Mouse (Mus musculus) CH12.LX (cell line): Measurements from ENCODE around the gene Mrpl38. TPM values are rescaled to one million over a fixed set of nuclear protein-coding genes. Genes with fewer than 3 reads are reported as not detected.
A peak's percentile ranks its signal among the peaks of the same experiment; 100 is the strongest.

ENCODE experiments used
- DNase-seq: peaks from one replicate; pipeline ENCODE4 v3.0.0-alpha.2; 2013; ENCODE audit errors: extremely low read depth
- H3K27ac ChIP-seq: 2 replicates; pipeline ENCODE4 v1.5.1; 2012; ENCODE audit warnings: low read depth, mild to moderate bottlenecking, control low read depth, moderate library complexity; ENCODE audit not compliant: insufficient read depth
- H3K27me3 ChIP-seq: replicated peaks from 2 replicates; pipeline ENCODE3; 2012; ENCODE audit warnings: inconsistent platforms
- H3K36me3 ChIP-seq, 2 experiments: replicated peaks in 1 of 2; 2 replicates each; pipeline versions ENCODE3 to v1.6.1; 2012; ENCODE audit warnings: inconsistent platforms in 1 of 2, low read length in 1 of 2, mild to moderate bottlenecking in 1 of 2, mixed read lengths in 1 of 2, moderate library complexity in 1 of 2; ENCODE audit not compliant: control insufficient read depth in 1 of 2, insufficient read depth in 1 of 2
- H3K4me1 ChIP-seq, 2 experiments: 2 replicates each; pipeline ENCODE4 v1.6.1; 2012; ENCODE audit warnings: inconsistent platforms in 1 of 2, moderate library complexity in 1 of 2; ENCODE audit not compliant: insufficient read depth in 2 of 2, control insufficient read depth in 1 of 2
- H3K4me2 ChIP-seq: 2 replicates; pipeline ENCODE4 v1.6.1; 2012; ENCODE audit warnings: low read depth, mild to moderate bottlenecking, control low read depth; ENCODE audit not compliant: poor library complexity, insufficient read depth, severe bottlenecking
- H3K4me3 ChIP-seq, 3 experiments: fragments of 150-350 bp in 1 of 3; sonication (generic) in 1 of 3; replicated peaks in 1 of 3; 2 replicates each; pipeline versions ENCODE3 to v1.5.1; 2011 to 2012; ENCODE audit warnings: low read depth in 2 of 3, low read length in 2 of 3, mild to moderate bottlenecking in 2 of 3, moderate library complexity in 2 of 3, control low read depth in 1 of 3, improper control_type of control experiment in 1 of 3, inconsistent platforms in 1 of 3, mixed read lengths in 1 of 3; ENCODE audit not compliant: poor library complexity in 1 of 3
- H3K79me2 ChIP-seq: replicated peaks from 2 replicates; pipeline ENCODE4 v1.6.1; 2012; ENCODE audit warnings: mild to moderate bottlenecking, moderate library complexity; ENCODE audit not compliant: control insufficient read depth, poor library complexity, insufficient read depth, severe bottlenecking; ENCODE audit errors: extremely low read depth
- H3K9ac ChIP-seq: 2 replicates; pipeline ENCODE4 v1.6.1; 2012; ENCODE audit warnings: low read depth, mild to moderate bottlenecking, control low read depth, moderate library complexity; ENCODE audit not compliant: insufficient read depth
- H3K9me3 ChIP-seq: replicated peaks from 2 replicates; pipeline ENCODE3; 2012; ENCODE audit warnings: low read length, inconsistent platforms, mixed read lengths
- CHD1 ChIP-seq: IDR thresholded peaks from 2 replicates; pipeline ENCODE4 v1.6.1; 2012; ENCODE audit warnings: low read depth, low read length, improper control_type of control experiment, inconsistent platforms
- CHD2 ChIP-seq: IDR thresholded peaks from 2 replicates; pipeline ENCODE4 v1.6.1; 2011; ENCODE audit warnings: low read length, improper control_type of control experiment
- CTCF ChIP-seq, 2 experiments: IDR thresholded peaks in 1 of 2; conservative IDR thresholded peaks in 1 of 2; 2 replicates each; pipeline ENCODE4 v1.5.1; 2011 to 2012; ENCODE audit warnings: low read depth in 2 of 2, low read length in 2 of 2, improper control_type of control experiment in 1 of 2, inconsistent platforms in 1 of 2, mild to moderate bottlenecking in 1 of 2, moderate library complexity in 1 of 2
- E2F4 ChIP-seq: IDR thresholded peaks from 2 replicates; pipeline ENCODE4 v1.6.1; 2011; ENCODE audit warnings: low read depth, low read length, improper control_type of control experiment; ENCODE audit not compliant: insufficient replicate concordance
- EP300 ChIP-seq: IDR thresholded peaks from 2 replicates; pipeline ENCODE4 v1.6.1; 2011; ENCODE audit warnings: low read length, improper control_type of control experiment
- IRF4 ChIP-seq: IDR thresholded peaks from 2 replicates; pipeline ENCODE4 v1.6.1; 2014; ENCODE audit warnings: low read depth, mild to moderate bottlenecking, inconsistent platforms, low read length, improper control_type of control experiment
- JUND ChIP-seq: conservative IDR thresholded peaks from 2 replicates; pipeline ENCODE4 v1.6.1; 2011; ENCODE audit warnings: low read depth, low read length, improper control_type of control experiment
- KAT2A ChIP-seq: IDR thresholded peaks from 2 replicates; pipeline ENCODE4 v1.6.1; 2012; ENCODE audit warnings: low read length, improper control_type of control experiment, inconsistent platforms; ENCODE audit not compliant: insufficient replicate concordance
- MAX ChIP-seq: IDR thresholded peaks from 2 replicates; pipeline ENCODE4 v1.6.1; 2011; ENCODE audit warnings: low read length, improper control_type of control experiment
- MEF2A ChIP-seq: IDR thresholded peaks from 2 replicates; pipeline ENCODE4 v1.6.1; 2014; ENCODE audit warnings: low read depth, mild to moderate bottlenecking, inconsistent platforms, low read length, improper control_type of control experiment, borderline replicate concordance
- MYC ChIP-seq: IDR thresholded peaks from 2 replicates; pipeline ENCODE4 v1.6.1; 2011; ENCODE audit warnings: low read depth, mild to moderate bottlenecking, improper control_type of control experiment, low read length
- NRF1 ChIP-seq: IDR thresholded peaks from 2 replicates; pipeline ENCODE4 v1.6.1; 2014; ENCODE audit warnings: low read depth, mild to moderate bottlenecking, inconsistent platforms, low read length, improper control_type of control experiment, moderate library complexity
- PAX5 ChIP-seq: IDR thresholded peaks from 2 replicates; pipeline ENCODE4 v1.6.1; 2012; ENCODE audit warnings: low read length, inconsistent platforms, mixed read lengths
- RAD21 ChIP-seq: IDR thresholded peaks from 2 replicates; pipeline ENCODE4 v1.6.1; 2011; ENCODE audit warnings: low read depth, mild to moderate bottlenecking, low read length, improper control_type of control experiment, moderate library complexity
- RCOR1 ChIP-seq: conservative IDR thresholded peaks from 2 replicates; pipeline ENCODE4 v1.6.1; 2012; ENCODE audit warnings: low read depth, mild to moderate bottlenecking, inconsistent platforms, low read length, improper control_type of control experiment
- SMC3 ChIP-seq: IDR thresholded peaks from 2 replicates; pipeline ENCODE4 v1.6.1; 2011; ENCODE audit warnings: low read depth, low read length, improper control_type of control experiment
- UBTF ChIP-seq: IDR thresholded peaks from 2 replicates; pipeline ENCODE4 v1.6.1; 2012; ENCODE audit warnings: low read depth, mild to moderate bottlenecking, inconsistent platforms, low read length, improper control_type of control experiment, moderate library complexity
- ZKSCAN1 ChIP-seq: IDR thresholded peaks from 2 replicates; pipeline ENCODE4 v1.6.1; 2012; ENCODE audit warnings: low read depth, inconsistent platforms, low read length, improper control_type of control experiment, borderline replicate concordance
- ZMIZ1 ChIP-seq: IDR thresholded peaks from 2 replicates; pipeline ENCODE4 v1.6.1; 2012; ENCODE audit warnings: low read depth, mild to moderate bottlenecking, inconsistent platforms, low read length, improper control_type of control experiment
- dilution Hi-C: fragments of 300-500 bp; cut with MboI; formaldehyde crosslinking; loops from 2 replicates; pipeline ENCODE4 v1.14.3; 2020; ENCODE audit warnings: low sequenced_read_pairs; ENCODE audit not compliant: extremely low pct_unique_long_range_greater_than_20kb, extremely low pct_ligation_motif_present
- in situ Hi-C: fragments of 300-500 bp; cut with MboI; formaldehyde crosslinking; loops from 3 replicates; pipeline ENCODE4 v1.14.3; 2019; ENCODE audit warnings: low sequenced_read_pairs, low pct_ligation_motif_present, low pct_unique_long_range_greater_than_20kb, mixed read lengths
- polyA plus RNA-seq: library from polyadenylated mRNA; unstranded; fragments of >175 nt; gene quantifications from 2 replicates; pipeline ENCODE4 v1.2.1, GENCODE M21; 2012; ENCODE audit warnings: low read depth; ENCODE audit not compliant: insufficient read length
- total RNA-seq, 2 experiments: library from RNA; depleted of rRNA; stranded (reverse); fragments of 300-350 nt in 1 of 2; fragments of >200 nt in 1 of 2; gene quantifications; 2 replicates each; pipeline ENCODE4 v1.2.3; 2012 to 2014

Gene Mrpl38
- total and polyA plus RNA-seq, 3 experiments = 109 to 188 (median 157) TPM

DNA sequence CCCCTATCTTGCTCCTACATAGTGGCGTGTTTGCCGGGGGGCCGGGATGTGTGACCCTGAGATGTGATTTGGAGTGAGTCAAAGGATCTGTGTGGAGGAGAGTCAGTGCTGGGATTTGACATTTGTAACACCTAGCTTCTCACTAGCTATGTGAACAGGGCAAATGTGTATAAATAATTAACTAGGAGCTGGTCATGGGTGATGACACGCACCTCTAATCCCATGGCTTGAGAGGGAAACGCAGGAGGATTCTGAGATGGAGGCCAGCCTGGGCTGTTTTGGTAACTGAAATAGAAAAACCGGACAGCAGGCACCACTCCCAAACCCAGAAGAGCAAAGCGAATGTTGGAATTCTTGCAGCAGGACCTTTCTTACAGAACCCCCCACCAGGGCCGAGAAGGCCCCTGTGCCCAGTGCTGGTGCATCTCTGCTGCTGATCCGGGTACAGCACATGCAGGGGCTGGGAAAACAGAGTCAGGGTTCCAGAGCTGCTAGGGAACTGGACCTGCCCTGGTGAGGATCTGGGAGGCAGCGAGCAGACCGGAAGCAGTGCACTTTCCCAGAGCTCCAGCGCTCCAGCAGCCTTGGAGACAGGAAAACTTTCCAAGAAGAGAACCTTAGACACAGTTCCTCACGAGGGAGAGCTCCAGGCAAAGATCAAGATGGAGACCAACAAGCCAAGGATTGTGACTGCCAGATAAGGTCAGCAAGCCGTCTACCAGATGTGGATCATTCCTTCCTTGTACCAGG is 39.8 kb downstream of the Mrpl38 start:
- peaks cover 3 to 6% of the 10 kb centered on the region in 2 experiments; a peak in 3 of 4 replicates for H3K4me1 ChIP-seq
- H3K4me2 ChIP-seq = no peak overlapping the region

DNA sequence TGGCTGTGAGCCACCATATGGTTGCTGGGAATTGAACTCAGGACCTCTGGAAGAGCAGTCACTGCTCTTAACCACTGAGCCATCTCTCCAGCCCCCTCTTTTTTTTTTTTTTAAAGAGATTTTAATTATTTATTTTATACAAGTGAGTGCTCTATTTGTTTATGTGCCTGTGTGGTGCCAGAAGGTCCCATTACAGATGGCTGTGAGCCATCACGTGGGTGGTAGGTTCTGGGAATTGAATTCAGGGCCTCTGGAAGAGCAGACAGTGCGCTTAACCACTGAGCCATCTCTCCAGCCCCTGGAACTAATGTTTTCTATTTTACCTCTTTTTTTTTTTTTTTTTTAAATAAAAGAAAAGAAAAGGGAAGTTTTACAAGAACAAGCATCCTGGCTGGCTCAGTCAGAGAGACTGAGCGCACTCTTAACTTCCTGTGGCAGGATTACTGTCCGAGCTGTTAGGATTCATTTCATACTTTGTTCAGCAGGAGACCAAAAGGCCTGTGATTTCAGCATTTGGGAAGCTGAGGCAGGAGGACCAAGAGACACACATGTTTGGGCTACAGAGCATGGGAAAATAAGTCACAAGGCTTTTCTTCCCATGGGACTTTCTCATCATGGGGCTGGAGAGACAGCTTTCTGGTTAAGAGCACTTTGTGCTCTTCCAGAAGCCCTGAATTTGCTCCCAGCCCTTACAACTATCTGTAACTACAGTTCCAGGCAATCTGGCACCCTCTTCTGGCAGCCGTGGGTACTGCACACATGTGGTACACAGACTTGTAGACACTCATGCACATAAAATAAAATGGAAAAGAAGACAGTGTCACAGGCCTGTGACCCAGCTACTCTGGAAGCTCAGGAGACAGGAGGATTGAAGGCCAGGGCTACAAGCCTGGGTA is 42.2 kb downstream of the Mrpl38 start:
- Histone ChIP-seq H3K4me2 (no peak overlapping the region), H3K27ac (no peak overlapping the region), H3K9ac (no peak overlapping the region), H3K4me3 (no peak overlapping the region), H3K79me2 (no peaks in the 10 kb centered on the region), H3K9me3 (peaks cover 5% of the 10 kb centered on the region), H3K27me3 (peaks cover 4% of the 10 kb centered on the region), H3K4me1 (no peaks in the 10 kb centered on the region), H3K36me3 (no peaks in the 10 kb centered on the region)
- in situ Hi-C loops (no loop called here), dilution Hi-C loops (no loop called here)
- peak; percentile 61 for DNase-seq
- peak; percentile 57 to 62; a peak in 3 of 4 replicates for TF ChIP-seq CTCF (conservative IDR thresholded peaks at IDR 0.05 in 1 of 2, IDR thresholded peaks at IDR 0.05 in 1 of 2; ENCODE audit: low read depth in 2 of 2, low read length in 2 of 2)
- no peak for TF ChIP-seq UBTF
- no peak for TF ChIP-seq RCOR1
- peak; percentile 4 for TF ChIP-seq RAD21
- no peak for TF ChIP-seq MYC
- TF ChIP-seq ZKSCAN1 = no peak
- TF ChIP-seq SMC3 = peak; percentile 21

More for the DNA sequence above, 39.8 kb downstream of the Mrpl38 start:
- Histone ChIP-seq H3K27ac (no peak overlapping the region), H3K4me3 (no peak overlapping the region), H3K36me3 (no peaks in the 10 kb centered on the region), H3K9me3 (peaks cover 5% of the 10 kb centered on the region), H3K9ac (no peak overlapping the region), H3K27me3 (peaks cover 4% of the 10 kb centered on the region), H3K79me2 (no peaks in the 10 kb centered on the region)
- in situ Hi-C loops (no loop called here), dilution Hi-C loops (no loop called here)
- DNase-seq = no peak
- TF ChIP-seq E2F4 (no peak), MEF2A (no peak), RAD21 (no peak), PAX5 (no peak), MAX (no peak), IRF4 (no peak), NRF1 (no peak), ZKSCAN1 (no peak), SMC3 (no peak), CHD1 (no peak), CHD2 (no peak), CTCF (conservative IDR thresholded peaks at IDR 0.05 in 1 of 2, IDR thresholded peaks at IDR 0.05 in 1 of 2; ENCODE audit: low read depth in 2 of 2, low read length in 2 of 2) (no peak), ZMIZ1 (no peak), RCOR1 (no peak), JUND (no peak), KAT2A (no peak), EP300 (no peak)
